Mouse (Mus musculus) lung, postnatal 25 days (tissue): Measurements from ENCODE around the gene Tbc1d22b.

Experiments used
- DNase-seq: peaks from one replicate; pipeline ENCODE4 v3.0.0; 2022; ENCODE audit warnings: low spot score

The Tbc1d22b gene

DNA sequence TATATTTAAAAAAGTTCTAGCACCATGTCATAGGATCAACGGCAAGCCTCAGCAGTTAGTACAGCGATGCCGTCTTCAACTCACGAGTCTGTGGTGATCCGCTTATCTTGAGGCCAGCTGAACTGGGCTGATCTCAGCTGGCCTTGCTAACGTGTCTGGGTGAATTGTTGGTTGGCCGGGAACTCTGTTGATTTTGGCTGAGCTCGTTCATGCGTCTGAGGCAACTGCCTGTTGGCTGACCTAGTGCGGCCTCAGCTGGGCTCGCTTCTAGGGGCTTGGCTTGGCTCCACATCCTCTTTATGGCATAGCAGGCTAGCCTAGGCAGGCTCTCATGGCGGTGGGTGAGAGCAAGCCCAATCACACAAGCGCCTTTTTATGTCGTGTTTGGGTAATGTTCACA is 8.2 kb upstream of the Tbc1d22b start:
- peak; percentile 85 for DNase-seq

DNA sequence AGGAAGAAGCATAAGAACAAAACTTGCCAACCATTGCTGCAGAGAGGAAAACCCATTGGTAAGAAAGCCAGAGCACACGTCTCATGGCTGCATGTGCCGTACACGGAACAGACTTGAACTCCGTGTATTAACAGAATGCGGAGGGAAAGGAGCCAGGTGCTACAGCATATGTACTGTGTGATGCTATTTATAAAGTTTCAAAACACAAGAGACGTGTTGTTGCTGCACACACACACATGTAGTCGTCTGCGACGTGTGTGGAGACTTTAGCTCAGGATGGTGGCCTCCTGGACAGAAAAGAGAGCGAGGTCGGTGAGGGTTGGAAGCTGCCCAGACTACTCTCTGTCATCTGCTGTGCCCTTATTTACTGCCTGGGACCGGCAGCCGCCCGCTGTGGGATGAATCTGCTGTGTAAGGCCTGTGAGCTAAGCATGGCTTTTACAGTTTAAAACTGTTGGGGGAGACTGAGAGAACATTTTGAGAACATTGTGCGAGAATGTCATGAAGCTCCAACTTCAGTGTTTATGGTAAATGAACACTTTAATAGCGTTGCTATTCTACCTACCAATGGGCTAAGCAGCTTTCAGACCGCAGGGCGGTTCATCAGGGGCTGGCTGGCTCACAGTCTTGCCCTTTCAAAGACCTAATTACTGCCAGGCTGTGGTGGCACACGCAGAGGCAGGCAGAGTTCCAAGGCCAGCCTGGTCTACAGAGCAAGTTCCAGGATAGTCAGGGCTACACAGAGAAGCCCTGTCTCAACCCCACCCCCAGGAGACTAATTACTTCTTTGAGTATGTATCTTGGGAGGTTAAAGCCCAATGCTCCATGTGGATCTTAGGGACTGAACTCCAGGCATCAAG is 6.5 kb upstream of the Tbc1d22b start:
- DNase-seq, result no peak

DNA sequence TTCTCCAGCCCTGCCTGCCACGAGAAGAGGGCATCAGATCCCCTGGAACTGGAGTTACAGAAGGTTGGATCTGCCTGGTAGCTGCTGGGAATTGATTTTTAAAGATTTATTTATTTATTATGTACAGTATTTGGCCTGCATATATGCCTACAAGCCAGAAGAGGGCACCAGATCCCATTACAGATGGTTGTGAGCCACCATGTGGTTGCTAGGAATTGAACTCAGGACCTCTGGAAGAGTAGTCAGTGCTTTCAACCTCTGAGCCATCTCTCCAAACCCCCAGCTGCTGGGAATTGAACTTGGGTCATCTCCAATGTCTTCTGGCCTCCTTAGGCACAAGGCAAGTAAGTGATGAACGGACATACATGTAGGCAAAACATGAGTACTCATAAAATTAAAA is 5.5 kb upstream of the Tbc1d22b start:
- no peak for DNase-seq

- no peak for DNase-seq
Measured at GRCm38 (mm10) chr17:29545241-29545640, 4.3 kb upstream of the Tbc1d22b start.

DNA sequence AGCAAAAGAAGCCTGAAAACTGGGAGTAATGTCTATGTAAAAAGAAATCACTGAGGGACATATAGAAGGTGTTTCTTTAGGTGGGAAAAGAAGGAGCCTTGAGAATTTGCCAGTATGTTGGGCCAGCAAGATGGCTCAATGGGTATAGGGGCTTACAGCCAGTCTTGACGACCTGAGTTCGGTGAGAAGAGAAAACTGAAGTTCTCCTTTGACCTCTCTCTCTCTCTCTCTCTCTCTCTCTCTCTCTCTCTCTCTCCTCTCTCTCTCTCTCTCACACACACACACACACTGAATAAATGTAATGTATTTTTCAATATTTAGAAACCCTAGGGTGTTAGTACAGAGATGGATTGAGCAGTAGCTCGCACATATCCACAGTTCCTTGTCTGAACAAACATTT is 1.1 kb upstream of the Tbc1d22b start:
- no peak for DNase-seq

GRCm38 (mm10) chr17:29548994-29549393 is 591 bp upstream of the Tbc1d22b start:
- DNase-seq, result no peak

- no peak for DNase-seq
Measured at GRCm38 (mm10) chr17:29551019-29551418, 1.4 kb downstream of the Tbc1d22b start.

DNA sequence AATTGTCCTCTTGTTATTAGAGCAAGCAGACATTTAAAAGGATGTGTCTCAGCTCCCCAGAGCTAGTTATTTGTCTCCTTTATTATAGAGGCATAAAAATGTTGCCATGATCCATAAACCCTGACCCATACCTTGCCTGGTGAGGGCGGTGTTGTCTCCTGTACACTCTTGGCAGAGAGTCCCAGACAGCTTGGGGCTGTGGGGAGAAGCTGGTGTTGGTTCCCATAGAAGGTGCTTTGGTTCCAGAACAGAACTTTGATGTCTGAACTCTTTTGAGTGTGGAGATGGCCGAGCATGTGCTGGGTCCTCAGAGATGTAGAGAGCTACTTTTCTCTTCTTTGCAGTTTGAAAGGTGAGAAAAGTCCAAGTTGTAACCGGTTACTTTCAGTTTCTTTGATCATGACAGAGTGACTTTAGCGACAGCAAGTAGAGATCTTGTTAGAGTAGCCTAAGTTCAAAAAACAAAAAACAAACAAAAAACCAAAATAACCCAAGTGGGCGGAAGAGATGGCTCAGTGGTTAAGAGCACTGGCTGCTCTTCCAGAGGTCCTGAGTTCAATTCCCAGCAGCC is 2.7 kb downstream of the Tbc1d22b start, which contains the start of gene Tmem217:
Gene Tmem217, minus strand, starts transcription at position 224 of the 571 bp plus-strand sequence.
- no peak for DNase-seq

DNA sequence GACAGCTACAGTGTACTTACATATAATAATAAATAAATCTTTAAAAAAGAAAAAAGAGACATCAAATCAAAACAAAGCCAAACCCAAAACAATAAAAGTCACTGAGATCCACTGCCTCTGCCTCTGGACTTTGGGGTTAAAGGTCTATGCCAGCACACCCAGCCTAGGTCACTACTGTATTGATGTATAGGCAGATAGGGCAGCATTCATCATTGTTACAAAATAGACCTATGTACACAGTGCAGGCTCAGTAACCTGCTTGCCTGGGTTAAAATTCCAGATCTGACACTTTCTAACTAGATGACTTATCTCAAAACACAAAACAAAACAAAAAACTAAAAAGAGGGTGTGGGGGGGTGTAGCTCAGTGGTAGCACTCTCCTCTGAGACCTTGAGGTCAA is 4.6 kb downstream of the Tbc1d22b start:
- DNase-seq, result no peak

GRCm38 (mm10) chr17:29556456-29556855 is 6.9 kb downstream of the Tbc1d22b start:
- DNase-seq, result no peak

DNA sequence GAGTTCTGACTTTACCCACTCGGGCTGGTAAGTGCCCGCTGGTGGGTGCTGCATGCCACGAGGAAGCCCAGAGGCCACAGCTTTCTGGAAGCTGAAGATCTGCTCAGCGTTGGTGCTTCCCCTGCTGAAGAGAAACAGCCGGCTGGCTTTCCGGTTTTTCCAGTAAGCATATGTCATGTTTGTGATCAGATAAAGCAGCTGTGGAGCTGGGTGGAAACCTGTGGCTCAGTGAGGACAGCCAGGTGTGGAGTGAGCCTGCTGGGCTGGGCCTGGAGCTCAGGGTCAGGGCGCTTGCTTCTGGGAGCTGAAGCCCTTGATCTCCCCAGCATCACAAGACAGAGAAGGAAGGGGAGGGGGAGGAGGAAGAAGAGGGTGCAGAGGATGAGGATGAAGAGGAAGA is 7.3 kb downstream of the Tbc1d22b start:
- no peak for DNase-seq

DNA sequence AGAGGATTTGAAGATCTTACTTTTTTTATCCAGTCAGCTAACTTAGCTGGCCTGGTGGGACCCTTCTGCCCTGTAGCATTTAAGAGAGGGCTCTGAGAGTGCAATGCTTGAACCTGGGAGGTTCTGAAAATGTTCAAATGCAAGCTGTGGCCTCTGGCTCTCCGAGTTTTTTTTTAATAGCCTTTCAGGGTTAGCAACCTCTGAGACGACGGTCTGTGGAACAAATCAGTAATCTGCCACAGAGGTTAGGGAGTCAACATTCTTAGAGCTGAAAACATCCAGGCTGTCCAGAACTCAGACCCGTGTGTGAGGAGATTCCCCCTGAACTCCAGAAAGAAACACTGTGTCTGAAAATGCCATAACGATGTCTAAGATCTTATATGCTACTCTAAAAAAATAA is 8.9 kb downstream of the Tbc1d22b start:
- DNase-seq, result no peak

- DNase-seq, result no peak
Measured at GRCm38 (mm10) chr17:29565521-29565920, 15.9 kb downstream of the Tbc1d22b start.

GRCm38 (mm10) chr17:29568435-29568834 is 18.9 kb downstream of the Tbc1d22b start:
- no peak for DNase-seq

GRCm38 (mm10) chr17:29569831-29570230 is 20.2 kb downstream of the Tbc1d22b start:
- DNase-seq, result no peak

GRCm38 (mm10) chr17:29579579-29580126 is 30.1 kb downstream of the Tbc1d22b start:
- peak; percentile 47 for DNase-seq

DNA sequence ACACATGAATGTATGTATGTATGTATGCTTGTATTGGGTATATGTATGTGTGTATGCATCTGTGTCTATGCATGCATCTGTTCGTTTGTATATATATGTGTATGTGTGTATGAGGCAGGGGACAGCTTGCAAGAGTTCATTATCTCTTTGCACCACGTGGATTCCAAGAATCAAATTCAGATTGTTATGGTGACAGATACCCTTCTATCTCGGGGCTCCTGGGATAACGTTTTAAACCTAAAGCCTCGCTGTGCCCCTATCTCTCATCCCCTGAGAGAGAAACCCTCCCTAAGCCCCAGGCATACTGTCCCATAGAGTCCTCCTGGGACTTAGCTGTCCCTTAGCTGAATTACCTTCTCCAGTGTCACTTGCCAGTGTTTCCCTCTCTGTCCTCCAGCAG is 34.0 kb downstream of the Tbc1d22b start:
- no peak for DNase-seq

DNA sequence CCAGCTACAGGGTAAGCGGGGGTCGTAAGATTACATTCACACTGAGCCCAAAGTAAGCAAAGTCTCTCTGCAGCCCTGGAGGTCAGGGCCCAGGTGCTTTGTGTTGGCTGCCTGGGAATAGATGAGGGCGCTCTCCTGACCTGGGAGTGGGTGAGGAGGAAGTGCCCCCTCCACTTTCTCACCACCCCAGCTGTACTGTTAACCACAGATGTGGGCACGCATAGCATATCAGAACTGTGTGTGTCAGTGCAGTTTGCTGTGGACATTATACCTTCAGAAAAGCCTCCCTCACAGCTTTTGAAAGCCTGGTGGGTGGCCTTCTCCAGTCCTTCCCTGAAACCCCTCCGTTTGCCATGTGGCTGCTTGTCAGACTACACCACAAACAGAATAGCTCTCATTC is 34.7 kb downstream of the Tbc1d22b start:
- no peak for DNase-seq

DNA sequence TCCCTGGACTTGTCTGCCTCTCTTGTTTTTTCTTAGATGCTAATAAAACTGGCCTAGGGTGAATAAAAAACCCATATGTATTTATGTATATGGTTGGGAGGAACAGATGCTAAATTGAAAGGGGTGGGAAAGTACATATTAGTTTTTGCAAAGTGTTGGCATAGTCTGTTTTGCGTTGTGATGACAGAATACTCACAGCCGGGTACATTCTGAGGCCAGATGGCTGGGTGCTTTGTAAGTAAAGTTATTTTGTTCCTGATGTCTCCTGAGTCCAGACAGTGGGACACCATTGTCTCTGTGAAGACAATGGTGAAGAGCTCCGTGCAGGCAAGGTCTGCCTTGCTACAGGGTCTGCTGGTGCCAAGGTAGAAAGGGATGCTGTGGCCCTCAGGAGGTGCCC is 35.2 kb downstream of the Tbc1d22b start:
- DNase-seq, result no peak

- DNase-seq, result no peak
Measured at GRCm38 (mm10) chr17:29585446-29585845, 35.9 kb downstream of the Tbc1d22b start.

GRCm38 (mm10) chr17:29586921-29587320 is 37.3 kb downstream of the Tbc1d22b start:
- no peak for DNase-seq

DNA sequence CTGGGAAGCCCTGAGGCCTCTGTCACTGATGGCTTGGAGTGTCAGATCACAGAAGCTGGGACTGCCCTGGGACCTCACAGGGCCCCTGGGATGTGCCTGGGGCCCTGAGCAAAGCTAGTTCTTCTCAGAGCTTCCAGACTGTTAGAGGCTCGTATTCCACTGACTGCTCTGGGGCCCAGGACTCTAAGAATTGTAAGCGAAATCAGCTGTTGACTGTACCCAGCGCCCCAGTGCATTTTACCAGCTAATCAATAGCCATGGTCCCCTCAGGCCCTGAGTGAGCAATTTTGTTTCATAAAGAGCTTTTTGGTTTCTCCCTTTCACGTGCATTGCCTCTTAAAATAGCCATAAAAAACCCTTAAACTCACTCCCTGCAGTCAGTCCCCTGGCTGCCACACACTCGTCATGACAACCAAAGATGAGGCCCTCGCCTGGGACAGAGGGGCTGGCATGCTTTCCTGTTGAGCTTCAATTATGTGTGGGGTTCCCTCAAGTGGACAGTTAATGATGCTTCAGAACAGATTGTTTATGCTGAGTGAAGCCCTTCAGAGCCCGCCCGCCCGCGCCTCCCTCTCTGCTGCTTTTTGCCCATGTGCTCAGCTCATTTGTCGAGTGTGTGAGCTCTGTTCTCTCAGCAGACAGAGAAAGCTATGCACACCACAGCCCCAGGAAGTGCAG is 39.8 kb downstream of the Tbc1d22b start:
- no peak for DNase-seq
